Mouse (Mus musculus): Measurements from ENCODE around the gene Gm49391. TPM values are rescaled to one million over a fixed set of nuclear protein-coding genes. Genes with fewer than 3 reads are reported as not detected.

Gene Gm49391
- polyA plus RNA-seq (2017; shearing (Covaris generic)), result 5.5 TPM

DNA sequence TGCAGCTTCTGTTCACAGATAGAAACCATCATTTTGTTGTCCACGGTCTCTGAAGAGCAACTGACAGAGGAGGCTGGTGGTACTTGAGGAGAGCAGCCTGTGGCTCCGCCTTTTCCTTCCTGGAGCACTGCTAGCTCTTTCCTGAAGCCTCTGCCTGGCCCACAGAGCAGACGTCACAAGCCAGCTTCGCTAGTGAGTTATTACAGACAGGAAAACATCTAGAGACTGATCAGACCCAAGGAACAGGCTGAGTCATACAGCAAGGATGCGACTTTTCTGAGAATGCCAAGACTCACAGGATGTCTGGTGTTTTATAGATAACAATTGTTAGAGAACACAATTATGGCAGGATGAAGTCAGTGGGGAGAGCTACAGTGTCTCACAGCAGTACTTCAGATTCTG, at the start of gene Gm49391, which contains the start of gene Ctla2a:
Gene Gm49391, minus strand, starts transcription at position 72 of the 402 bp plus-strand sequence.
Gene Ctla2a, minus strand, starts transcription at position 126 of the 402 bp plus-strand sequence.

DNA sequence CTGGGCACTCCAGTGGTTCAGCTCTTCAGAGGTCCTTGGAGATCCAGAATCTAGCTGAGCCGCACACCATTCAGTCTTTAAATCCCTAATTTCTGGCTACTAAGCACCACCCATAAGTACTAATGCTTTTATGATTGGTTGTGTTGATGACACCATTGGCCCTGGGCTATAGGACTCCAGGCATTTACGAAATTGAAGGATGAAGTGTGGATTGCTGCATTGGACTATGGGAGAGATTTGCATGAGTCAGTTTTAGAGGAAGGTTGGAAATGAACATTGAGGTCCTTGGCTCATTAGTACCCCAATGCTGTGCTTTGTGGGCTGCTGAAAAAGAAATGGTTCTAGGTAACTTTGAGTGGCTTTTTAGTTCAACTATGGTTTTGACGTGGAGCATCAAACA, 5.5 kb upstream of the Gm49391 start, which contains the start of gene Tpbpa:
Gene Tpbpa, minus strand, starts transcription at position 101 of the 400 bp plus-strand sequence.

DNA sequence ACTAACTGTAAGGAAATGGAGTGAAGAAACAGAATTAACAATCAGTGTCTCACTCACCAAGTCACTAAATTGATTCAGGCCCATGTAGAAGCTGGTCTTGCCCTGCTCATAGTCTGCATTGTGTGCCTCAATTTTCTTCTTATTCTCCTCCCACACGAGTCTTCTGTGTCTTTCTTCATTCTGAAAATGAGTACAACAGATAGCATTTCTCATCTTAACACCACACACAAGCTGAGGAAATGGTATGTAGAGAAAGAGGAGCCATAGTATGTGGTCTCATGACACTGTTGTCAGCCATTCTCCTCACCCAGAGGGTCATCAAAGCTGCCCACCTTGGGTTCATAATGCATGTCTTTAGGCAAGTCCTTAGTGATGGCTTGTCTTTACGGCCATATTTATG, 881 bp downstream of the Gm49391 start, which contains the start of gene Gm49393:
Gene Gm49393, minus strand, starts transcription at position 101 of the 400 bp plus-strand sequence.

DNA sequence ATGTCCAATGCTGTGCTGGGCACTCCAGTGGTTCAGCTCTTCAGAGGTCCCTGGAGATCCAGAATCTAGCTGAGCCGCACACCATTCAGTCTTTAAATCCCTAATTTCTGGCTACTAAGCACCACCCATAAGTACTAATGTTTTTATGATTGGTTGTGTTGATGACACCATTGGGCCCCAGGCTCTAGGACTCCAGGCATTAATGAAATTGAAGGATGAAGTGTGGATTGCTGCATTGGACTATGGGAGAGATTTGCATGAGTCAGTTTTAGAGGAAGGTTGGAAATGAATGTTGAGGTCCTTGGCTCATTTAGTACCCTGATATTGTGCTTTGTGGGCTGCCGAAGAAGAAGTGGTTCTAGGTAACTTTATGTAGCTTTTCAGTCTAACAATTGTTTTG, 31.6 kb downstream of the Gm49391 start, which contains the start of gene Tpbpb:
Gene Tpbpb, minus strand, starts transcription at position 101 of the 400 bp plus-strand sequence.

DNA sequence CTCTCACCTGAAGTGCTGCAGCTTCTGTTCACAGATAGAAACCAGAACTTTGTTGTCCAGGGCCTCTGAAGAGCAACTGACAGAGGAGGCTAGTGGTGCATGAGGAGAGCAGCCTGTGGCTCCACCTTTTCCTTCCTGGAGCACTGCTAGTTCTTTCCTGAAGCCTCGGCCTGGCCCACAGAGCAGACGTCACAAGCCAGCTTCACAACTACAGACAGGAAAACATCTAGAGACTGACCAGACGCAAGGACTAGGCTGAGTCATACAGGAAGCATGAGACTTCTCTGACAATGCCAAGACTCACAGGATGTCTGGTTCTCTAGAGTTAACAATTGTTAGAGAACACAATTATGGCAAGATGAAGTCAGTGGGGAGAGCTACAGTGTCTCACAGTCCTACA, 39.0 kb downstream of the Gm49391 start, which contains the start of gene Ctla2b:
Gene Ctla2b, minus strand, starts transcription at position 120 of the 400 bp plus-strand sequence.

DNA sequence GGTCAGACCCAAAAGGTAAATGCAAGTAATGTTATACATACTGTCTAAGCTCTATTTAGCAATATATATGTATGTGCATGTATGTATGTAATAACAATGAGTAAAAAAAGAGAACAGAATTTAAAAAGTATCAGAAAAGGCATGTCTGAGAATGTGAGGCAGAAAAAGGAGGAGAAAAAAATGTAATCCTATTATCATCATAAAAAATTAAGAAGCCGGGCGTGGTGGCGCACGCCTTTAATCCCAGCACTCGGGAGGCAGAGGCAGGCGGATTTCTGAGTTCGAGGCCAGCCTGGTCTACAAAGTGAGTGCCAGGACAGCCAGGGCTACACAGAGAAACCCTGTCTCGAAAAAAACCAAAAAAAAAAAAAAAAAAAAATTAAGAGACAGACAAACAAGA, 39.6 kb downstream of the Gm49391 start, which contains the start of gene Gm49392:
Gene Gm49392, minus strand, starts transcription at position 101 of the 400 bp plus-strand sequence.

DNA sequence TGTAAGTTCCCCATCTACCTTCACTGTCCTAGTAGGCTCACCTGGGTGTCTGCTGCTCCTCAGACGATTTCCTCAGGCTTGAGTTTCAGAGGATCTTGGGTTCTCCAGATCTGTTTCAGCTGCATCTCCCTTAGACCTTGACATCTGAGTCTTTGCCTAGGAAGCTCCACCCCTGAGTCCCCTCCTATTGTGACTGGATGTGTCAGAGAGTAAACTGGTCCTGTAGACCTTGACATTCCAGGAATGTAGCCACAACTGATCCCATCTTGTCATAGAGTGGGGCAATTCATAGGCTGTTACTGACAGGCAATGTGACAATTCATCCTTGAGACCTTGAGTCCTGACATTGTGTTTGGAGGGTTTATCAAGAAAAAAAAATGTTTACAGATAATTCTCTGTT, 72.1 kb downstream of the Gm49391 start, which contains the start of gene 4930486L24Rik:
Gene 4930486L24Rik, minus strand, starts transcription at position 195 of the 400 bp plus-strand sequence.

Other genes with a start within 250 kb of the Gm49391 start
- not detected for gene BC051665, start 150.2 kb downstream of the Gm49391 start, polyA plus RNA-seq (2017; shearing (Covaris generic))
- gene Ctsll3, start 133.7 kb downstream of the Gm49391 start, polyA plus RNA-seq (2017; shearing (Covaris generic)), result not detected
- 1.00 TPM for gene 4930486L24Rik, start 72.1 kb downstream of the Gm49391 start, polyA plus RNA-seq (2017; shearing (Covaris generic))
- 0.50 TPM for gene Gm49392, start 39.7 kb downstream of the Gm49391 start, polyA plus RNA-seq (2017; shearing (Covaris generic))
- gene Ctla2b, start 39.1 kb downstream of the Gm49391 start, polyA plus RNA-seq (2017; shearing (Covaris generic)), result 20.0 TPM
- gene Tpbpb, start 31.7 kb downstream of the Gm49391 start, polyA plus RNA-seq (2017; shearing (Covaris generic)), result not detected
- gene Gm49393, start 981 bp downstream of the Gm49391 start, polyA plus RNA-seq (2017; shearing (Covaris generic)), result not detected
- 218 TPM for gene Ctla2a, start 54 bp upstream of the Gm49391 start, polyA plus RNA-seq (2017; shearing (Covaris generic))
- gene Tpbpa, start 5.4 kb upstream of the Gm49391 start, polyA plus RNA-seq (2017; shearing (Covaris generic)), result not detected
- not detected for gene Ctsj, start 69.4 kb upstream of the Gm49391 start, polyA plus RNA-seq (2017; shearing (Covaris generic))
- not detected for gene Ctsq, start 104.1 kb upstream of the Gm49391 start, polyA plus RNA-seq (2017; shearing (Covaris generic))
- not detected for gene Ctsr, start 227.7 kb upstream of the Gm49391 start, polyA plus RNA-seq (2017; shearing (Covaris generic))